Mouse (Mus musculus): ENCODE results near the gene E030030I06Rik. TPM values are rescaled to one million over a fixed set of nuclear protein-coding genes. Genes with fewer than 3 reads are reported as not detected.
A peak's percentile ranks its signal among the peaks of the same experiment; 100 is the strongest.
"Not testable (repeated sequence)": the region's sequence is repeated elsewhere in the genome, so short reads cannot be mapped to it uniquely, and the experiment has no call there.

The E030030I06Rik gene
- polyA plus RNA-seq, 1 experiment from 2014 or later: 30.1 TPM

DNA sequence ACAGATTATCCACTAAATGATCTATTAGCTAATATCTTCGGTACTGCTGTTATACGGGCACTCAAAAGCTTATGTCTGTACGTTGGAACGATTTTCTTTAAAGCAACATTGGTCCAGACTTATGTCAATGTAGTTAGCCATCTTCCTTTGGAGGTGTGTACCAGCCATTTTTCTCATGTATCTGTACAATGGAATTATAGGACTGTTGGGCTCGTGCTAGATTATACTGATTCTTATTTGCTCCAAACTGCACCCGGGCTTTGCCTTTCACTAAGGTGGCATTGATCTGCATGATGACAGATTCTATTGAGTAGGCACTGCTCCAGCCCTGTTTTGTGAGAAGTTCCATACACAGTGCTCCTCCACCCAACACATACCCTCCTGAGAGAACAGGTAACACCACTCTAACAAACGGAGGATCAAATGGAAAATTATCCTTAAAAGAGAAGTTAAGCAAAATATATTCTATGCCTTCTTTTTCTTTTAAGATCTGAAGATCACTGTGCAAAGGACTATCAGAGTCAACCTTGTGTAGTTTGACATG is 4.1 kb upstream of the E030030I06Rik start:
- not testable (repeated sequence) for H3K4me3 ChIP-seq (ENCODE audit: low read length); H3K9ac ChIP-seq (replicated peaks; ENCODE audit: low read length); H3K27ac ChIP-seq (ENCODE audit: low read length); H3K4me2 ChIP-seq (replicated peaks; ENCODE audit: low read depth, low read length); ATAC-seq (ENCODE audit: low FRiP score, low TSS enrichment); H3K9me3 ChIP-seq (ENCODE audit: low read length); H3K36me3 ChIP-seq (ENCODE audit: insufficient read depth, low read length)
- Histone ChIP-seq H3K4me1 (ENCODE audit: insufficient read depth, low read length) (peaks cover 11% of the 10 kb centered on the region), H3K27me3 (ENCODE audit: insufficient read depth, low read length) (peaks cover 49% of the 10 kb centered on the region)
- 5% methylated on average over 7 of the region's 7 CpGs for WGBS

DNA sequence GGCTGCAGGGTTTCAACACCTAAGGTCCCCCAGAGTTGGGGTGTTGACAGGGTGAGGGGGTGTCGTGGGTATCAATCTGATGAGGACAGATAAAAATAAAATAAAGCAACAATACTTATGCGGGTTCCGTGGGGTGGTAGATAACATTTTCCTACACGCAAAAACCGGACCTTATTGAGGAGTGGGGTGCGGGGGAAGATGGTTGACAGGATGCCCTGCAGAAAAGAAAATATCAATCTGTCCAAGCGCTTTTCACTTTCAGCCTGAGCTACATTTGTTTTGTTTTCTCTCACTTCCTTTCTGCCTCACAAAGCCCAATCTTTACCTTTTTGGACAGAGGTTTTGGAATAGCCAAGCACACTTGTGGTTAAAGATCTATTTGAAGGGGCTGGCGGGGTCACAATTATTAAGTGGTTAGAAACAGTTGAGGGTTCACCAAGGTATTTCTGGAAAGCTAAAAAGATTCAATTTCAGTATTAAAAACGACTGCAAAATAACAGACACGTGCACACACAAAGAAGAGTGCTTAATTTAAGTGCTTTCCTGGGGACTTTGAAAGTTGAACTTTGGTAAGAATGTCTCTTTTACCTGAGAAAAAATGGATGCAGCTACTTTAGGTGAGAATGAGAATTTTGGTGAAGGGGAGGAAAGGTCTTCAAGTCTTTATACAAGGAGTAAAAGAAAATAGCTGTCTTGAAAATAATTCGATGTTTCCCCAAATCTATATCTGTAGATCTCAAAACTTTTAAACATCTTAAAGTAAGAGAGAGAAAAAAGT is 3.0 kb upstream of the E030030I06Rik start:
- H3K9ac ChIP-seq (replicated peaks; ENCODE audit: low read length); H3K4me3 ChIP-seq (ENCODE audit: low read length); H3K36me3 ChIP-seq (ENCODE audit: insufficient read depth, low read length); H3K27ac ChIP-seq (ENCODE audit: low read length); ATAC-seq (ENCODE audit: low FRiP score, low TSS enrichment); H3K4me1 ChIP-seq (ENCODE audit: insufficient read depth, low read length); H3K4me2 ChIP-seq (replicated peaks; ENCODE audit: low read depth, low read length); H3K9me3 ChIP-seq (ENCODE audit: low read length): not testable (repeated sequence)
- 3% methylated on average over 11 of the region's 11 CpGs for WGBS
- H3K27me3 ChIP-seq (ENCODE audit: insufficient read depth, low read length): peaks cover 44% of the 10 kb centered on the region

DNA sequence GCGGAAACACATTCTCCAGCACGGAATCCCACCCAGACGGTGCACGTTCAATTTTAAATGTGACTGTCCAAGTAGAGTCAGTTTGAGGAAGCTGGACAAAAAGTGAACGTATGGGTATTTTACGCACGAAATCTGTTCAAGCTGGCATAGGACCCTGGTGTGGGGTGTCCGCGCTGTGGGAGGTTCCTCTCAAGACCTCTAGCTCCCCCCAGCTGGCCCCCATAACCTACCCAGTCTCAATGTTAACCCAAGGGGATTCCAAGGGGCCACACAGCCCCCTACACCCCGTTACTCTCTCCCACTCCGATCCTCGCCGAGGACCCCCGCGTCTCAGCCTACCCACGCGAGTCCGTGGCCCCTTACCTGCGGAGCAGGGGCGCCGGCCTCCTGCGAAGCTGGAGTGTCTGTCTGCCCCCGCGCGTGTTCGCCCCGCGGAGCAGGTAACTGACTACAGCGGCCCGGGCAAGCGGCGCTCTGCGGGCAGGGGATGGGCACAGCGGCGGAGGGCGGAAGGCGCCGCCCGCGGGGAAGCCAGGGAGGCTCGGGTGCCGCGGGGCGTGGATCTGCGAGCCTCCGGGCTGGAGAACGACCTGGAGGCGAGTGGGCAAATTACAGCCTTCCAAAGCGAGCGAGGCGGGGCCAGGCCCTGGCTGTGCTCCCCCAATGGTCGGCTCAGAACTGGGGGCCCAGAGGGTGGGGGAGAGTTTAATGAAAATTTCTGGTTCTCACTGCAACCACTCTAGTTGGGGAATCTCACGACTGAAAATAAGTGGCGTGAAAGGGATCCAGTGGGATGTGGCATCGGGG is 2.2 kb upstream of the E030030I06Rik start:
- not testable (repeated sequence) for H3K27ac ChIP-seq (ENCODE audit: low read length); H3K9ac ChIP-seq (replicated peaks; ENCODE audit: low read length); H3K9me3 ChIP-seq (ENCODE audit: low read length); ATAC-seq (ENCODE audit: low FRiP score, low TSS enrichment); H3K36me3 ChIP-seq (ENCODE audit: insufficient read depth, low read length); H3K4me1 ChIP-seq (ENCODE audit: insufficient read depth, low read length)
- under 1% methylated on average over 54 of the region's 55 CpGs for WGBS
- peak overlapping the region; percentile 75 for H3K4me3 ChIP-seq (ENCODE audit: low read length)
- peaks cover 36% of the 10 kb centered on the region for H3K27me3 ChIP-seq (ENCODE audit: insufficient read depth, low read length)
- peak overlapping the region; percentile 99 for H3K4me2 ChIP-seq (replicated peaks; ENCODE audit: low read depth, low read length)

DNA sequence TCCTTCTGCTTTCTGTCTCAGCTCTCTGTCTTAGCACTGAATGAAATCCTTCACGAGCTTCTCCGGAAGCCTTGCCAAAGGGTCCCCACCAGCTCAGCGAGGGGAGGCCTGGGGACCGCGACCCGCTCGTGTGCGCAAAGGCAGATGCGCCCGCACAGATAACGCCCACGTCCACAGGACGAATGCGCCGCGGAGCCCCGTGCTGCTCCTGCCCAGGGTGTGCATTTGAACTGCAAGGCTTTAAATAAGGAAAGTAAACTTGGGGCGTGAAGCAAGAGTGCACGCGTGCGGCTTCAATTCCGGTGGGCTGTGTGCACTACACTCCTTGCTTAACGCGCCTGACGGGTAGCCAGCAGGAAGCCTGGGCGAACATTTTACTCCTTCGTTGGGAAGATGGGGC is 1.5 kb upstream of the E030030I06Rik start:
- peak overlapping the region; percentile 75 for H3K4me3 ChIP-seq (ENCODE audit: low read length)
- peak overlapping the region; percentile 99 for H3K4me2 ChIP-seq (replicated peaks; ENCODE audit: low read depth, low read length)
- WGBS: under 1% methylated on average over 27 of the region's 27 CpGs
- peaks cover 9% of the 10 kb centered on the region for H3K4me1 ChIP-seq (ENCODE audit: insufficient read depth, low read length)
- no peak overlapping the region for H3K27ac ChIP-seq (ENCODE audit: low read length)
- H3K36me3 ChIP-seq (ENCODE audit: insufficient read depth, low read length): no peaks in the 10 kb centered on the region
- peaks cover 29% of the 10 kb centered on the region for H3K27me3 ChIP-seq (ENCODE audit: insufficient read depth, low read length)
- no peaks in the 10 kb centered on the region for H3K9me3 ChIP-seq (ENCODE audit: low read length)
- ATAC-seq (ENCODE audit: low FRiP score, low TSS enrichment): no peak
- H3K9ac ChIP-seq (replicated peaks; ENCODE audit: low read length): no peak overlapping the region

DNA sequence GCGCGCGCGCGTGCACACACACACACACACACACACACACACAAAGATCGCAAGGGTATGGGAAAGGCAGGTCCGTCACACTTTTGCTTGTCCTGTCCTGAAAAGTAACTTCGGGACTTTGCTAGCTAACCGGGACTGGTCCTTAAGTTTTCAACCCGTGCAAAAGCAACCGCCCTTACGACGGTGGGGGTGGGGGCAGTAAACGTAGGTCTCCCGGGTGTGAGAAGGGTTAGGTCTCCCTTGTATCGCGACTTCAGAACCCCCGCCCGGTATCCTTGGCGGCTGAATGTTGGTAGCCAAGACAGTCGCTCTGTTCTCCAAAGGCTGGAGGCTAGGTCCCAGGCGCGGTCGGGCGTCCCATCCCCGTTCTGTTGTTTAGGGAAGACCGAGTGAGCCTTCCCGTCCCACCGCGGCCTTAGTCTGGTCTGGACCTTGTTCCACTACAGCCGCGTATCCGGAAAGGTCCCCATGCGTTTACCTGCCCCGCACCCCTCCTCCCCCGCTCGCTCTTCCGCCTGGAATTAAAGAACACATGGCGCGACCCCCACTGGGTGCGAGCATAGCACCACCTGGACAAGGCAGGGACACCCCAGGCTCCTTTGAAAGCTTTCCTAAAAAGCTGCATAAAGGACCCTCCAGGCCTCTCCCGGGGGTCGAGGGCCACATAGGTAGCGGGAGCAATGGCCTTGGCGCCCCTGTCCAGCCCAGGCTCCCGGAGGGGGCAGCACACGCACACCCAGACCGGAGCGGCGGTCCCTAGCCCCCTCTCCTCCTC is 808 bp upstream of the E030030I06Rik start:
- peaks cover 23% of the 10 kb centered on the region for H3K27me3 ChIP-seq (ENCODE audit: insufficient read depth, low read length)
- peak overlapping the region; percentile 75 for H3K4me3 ChIP-seq (ENCODE audit: low read length)
- peak overlapping the region; percentile 87 for H3K9ac ChIP-seq (replicated peaks; ENCODE audit: low read length)
- H3K27ac ChIP-seq (ENCODE audit: low read length): no peak overlapping the region
- H3K4me1 ChIP-seq (ENCODE audit: insufficient read depth, low read length): peaks cover 9% of the 10 kb centered on the region
- H3K36me3 ChIP-seq (ENCODE audit: insufficient read depth, low read length): no peaks in the 10 kb centered on the region
- ATAC-seq (ENCODE audit: low FRiP score, low TSS enrichment): peak; percentile 33; the same call in 1 of the 2 replicates
- under 1% methylated on average over 50 of the region's 50 CpGs for WGBS
- no peaks in the 10 kb centered on the region for H3K9me3 ChIP-seq (ENCODE audit: low read length)
- H3K4me2 ChIP-seq (replicated peaks; ENCODE audit: low read depth, low read length): peak overlapping the region; percentile 99

DNA sequence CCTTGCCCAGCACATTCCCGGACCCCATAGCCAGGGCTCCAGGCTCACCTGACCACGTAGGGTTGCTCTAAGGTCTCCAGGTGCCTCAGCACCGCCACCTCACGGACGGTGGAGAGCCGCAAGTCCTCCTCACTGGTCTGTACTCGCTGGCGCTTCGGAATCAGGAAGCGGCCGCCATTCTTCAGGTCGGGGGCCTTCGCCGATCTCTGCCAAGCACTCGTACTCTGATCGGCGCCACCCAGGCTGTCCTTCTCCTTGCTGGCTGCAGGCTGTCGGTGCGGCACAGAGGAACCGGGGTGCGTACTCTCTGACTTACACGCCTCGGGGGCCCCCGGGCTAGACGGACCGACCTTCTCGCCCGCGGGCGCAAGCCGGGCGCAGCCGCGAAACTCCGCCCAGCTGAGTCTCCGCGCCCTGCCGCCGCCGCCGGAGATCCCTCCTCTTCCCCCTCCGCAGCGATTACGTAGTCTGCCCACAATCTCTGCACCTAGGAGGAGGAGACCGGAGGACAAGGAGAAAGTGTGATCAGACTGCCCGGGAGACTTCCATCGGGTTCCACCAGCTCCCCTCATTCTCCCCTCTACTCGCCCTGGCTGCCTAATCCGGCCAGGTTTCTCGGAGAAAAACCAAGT is 513 bp downstream of the E030030I06Rik start:
- Histone ChIP-seq H3K9me3 (ENCODE audit: low read length) (no peaks in the 10 kb centered on the region), H3K4me1 (ENCODE audit: insufficient read depth, low read length) (peaks cover 9% of the 10 kb centered on the region), H3K9ac (replicated peaks; ENCODE audit: low read length) (peak overlapping the region; percentile 87), H3K27me3 (ENCODE audit: insufficient read depth, low read length) (peaks cover 18% of the 10 kb centered on the region), H3K4me2 (replicated peaks; ENCODE audit: low read depth, low read length) (peak overlapping the region; percentile 99), H3K4me3 (ENCODE audit: low read length) (peak overlapping the region; percentile 75), H3K27ac (ENCODE audit: low read length) (peak overlapping the region; percentile 76), H3K36me3 (ENCODE audit: insufficient read depth, low read length) (no peaks in the 10 kb centered on the region)
- peak; percentile 94 for ATAC-seq (ENCODE audit: low FRiP score, low TSS enrichment)
- WGBS: 0% methylated on average over 48 of the region's 50 CpGs

DNA sequence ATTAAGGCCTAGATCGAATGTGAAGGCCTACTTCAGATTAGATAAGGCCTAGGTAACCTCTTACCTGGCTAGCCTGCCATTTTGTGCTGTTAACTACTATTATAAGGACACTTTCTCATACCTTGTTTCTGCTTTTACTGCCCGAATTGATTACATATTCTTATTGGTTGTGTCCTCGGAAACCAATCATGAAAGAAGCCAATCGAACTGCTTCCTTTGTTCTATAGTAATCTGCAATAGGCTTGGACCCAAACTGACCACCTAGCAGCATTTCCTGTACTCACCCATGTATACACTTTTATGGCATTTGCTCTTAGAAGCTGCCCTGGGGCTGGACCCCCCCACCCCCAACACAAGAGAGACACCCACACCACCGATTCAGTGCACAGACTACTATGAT is 6.1 kb downstream of the E030030I06Rik start:
- Histone ChIP-seq H3K9me3 (ENCODE audit: low read length) (no peaks in the 10 kb centered on the region), H3K36me3 (ENCODE audit: insufficient read depth, low read length) (no peaks in the 10 kb centered on the region), H3K9ac (replicated peaks; ENCODE audit: low read length) (no peak overlapping the region), H3K27me3 (ENCODE audit: insufficient read depth, low read length) (no peaks in the 10 kb centered on the region), H3K4me2 (replicated peaks; ENCODE audit: low read depth, low read length) (no peak overlapping the region), H3K4me3 (ENCODE audit: low read length) (no peak overlapping the region), H3K4me1 (ENCODE audit: insufficient read depth, low read length) (no peaks in the 10 kb centered on the region), H3K27ac (ENCODE audit: low read length) (no peak overlapping the region)
- WGBS: 79% methylated on average over 5 of the region's 5 CpGs
- ATAC-seq (ENCODE audit: low FRiP score, low TSS enrichment): no peak

DNA sequence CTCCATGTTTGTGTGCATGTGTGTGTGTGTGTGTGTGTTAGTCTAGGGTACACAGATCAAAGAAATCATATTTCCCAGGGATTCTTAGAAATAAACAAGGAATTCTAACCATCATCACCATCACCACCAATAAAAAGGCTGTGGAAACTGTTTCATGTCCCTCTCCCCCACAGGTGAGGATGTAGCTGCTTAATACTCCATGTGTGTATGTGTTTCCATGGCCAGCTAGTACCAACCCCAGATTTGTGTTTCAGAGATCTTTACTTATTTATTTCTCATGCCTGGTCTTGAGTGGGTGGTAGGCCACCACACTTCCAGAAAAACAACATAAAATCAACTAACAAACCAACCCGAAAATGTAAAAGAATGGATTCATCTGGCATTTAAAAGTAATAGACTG is 6.9 kb downstream of the E030030I06Rik start:
- not testable (repeated sequence) for H3K36me3 ChIP-seq (ENCODE audit: insufficient read depth, low read length); H3K4me1 ChIP-seq (ENCODE audit: insufficient read depth, low read length); ATAC-seq (ENCODE audit: low FRiP score, low TSS enrichment); H3K9ac ChIP-seq (replicated peaks; ENCODE audit: low read length); H3K9me3 ChIP-seq (ENCODE audit: low read length); H3K4me2 ChIP-seq (replicated peaks; ENCODE audit: low read depth, low read length); H3K27me3 ChIP-seq (ENCODE audit: insufficient read depth, low read length); H3K4me3 ChIP-seq (ENCODE audit: low read length); H3K27ac ChIP-seq (ENCODE audit: low read length)
- 87% methylated on average over 1 of the region's 1 CpGs for WGBS

DNA sequence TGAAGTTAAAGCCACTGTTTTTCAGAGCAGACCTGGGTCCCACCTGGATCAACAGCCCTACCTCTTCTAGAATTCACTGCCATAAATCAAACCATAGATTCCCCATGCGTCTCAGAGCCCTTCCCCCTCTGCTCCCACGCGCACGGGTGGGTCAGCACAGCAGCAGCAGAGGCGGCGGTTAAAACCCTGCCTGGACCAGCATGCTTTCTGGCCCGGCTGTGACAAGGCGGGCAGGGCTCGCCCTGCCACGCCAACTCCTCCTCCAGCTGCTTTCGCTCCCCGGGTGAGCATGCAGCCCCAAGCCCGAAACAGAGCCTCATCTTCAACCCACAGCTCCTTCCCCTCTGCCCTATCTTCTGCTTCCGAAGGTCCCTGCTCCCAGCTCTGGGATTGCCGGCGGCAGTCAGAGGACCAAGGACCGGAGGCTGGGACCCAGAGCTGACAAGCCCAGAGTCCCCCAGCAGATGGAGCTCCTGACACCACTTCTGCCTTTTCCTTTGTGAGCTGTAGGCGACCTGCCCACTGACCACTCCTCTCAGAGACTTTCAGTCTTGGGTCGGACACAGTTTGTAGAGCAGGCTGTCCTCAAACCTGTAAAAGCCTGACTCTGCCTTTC is 8.3 kb downstream of the E030030I06Rik start:
- Histone ChIP-seq H3K36me3 (ENCODE audit: insufficient read depth, low read length) (no peaks in the 10 kb centered on the region), H3K9me3 (ENCODE audit: low read length) (no peaks in the 10 kb centered on the region), H3K4me2 (replicated peaks; ENCODE audit: low read depth, low read length) (peak overlapping the region; percentile 69), H3K4me1 (ENCODE audit: insufficient read depth, low read length) (no peaks in the 10 kb centered on the region), H3K9ac (replicated peaks; ENCODE audit: low read length) (peak overlapping the region; percentile 65), H3K27me3 (ENCODE audit: insufficient read depth, low read length) (no peaks in the 10 kb centered on the region), H3K4me3 (ENCODE audit: low read length) (peak overlapping the region; percentile 46), H3K27ac (ENCODE audit: low read length) (no peak overlapping the region)
- 1% methylated on average over 19 of the region's 19 CpGs for WGBS
- ATAC-seq (ENCODE audit: low FRiP score, low TSS enrichment): peak; percentile 81

Measured in kidney, embryonic 16.5 days (tissue).